Mouse (Mus musculus): ENCODE data around the gene Strn4. TPM values are rescaled to one million over a fixed set of nuclear protein-coding genes. Genes with fewer than 3 reads are reported as not detected.

Strn4 gene
- total RNA-seq, 2 experiments from 2014 or later: 87.0 to 99.9 TPM

DNA sequence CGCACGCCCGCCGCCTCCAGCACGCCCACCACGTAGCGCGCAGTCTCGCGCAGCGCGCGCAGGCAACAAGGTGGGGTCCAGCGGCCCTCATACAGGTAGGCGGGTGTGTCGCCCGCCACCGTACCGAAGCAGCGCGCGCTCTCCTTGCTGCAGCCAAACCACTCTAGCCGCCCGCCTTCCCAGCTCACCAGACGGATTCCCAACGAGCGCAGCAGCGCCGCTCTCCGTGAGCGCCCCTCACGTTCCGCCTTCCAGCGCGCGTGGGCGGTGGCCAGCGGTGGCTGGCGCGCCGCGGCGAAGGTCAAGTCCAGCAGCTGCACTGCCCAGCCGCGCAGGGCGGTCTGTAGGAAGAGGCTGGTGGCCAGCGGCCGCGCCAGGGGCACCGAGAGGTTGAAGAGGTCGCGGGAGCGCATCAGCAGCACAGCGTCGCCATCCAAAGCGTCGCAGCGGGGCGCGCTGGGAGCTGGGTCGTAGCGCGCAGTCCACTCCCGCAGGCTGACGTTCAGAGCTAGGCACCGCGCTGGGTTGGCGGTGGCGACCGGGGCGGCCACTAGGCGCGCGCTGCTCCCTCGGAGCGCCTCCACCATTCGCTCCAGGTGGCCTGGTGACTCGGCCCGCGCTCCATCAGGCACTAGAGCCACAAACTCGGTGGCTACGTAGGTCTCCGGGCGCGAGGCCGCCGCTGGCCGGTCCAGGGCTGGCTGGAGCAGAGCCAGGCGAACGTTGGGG, 4.6 kb upstream of the Strn4 start:
- DNase-seq: peak; percentile 44

DNA sequence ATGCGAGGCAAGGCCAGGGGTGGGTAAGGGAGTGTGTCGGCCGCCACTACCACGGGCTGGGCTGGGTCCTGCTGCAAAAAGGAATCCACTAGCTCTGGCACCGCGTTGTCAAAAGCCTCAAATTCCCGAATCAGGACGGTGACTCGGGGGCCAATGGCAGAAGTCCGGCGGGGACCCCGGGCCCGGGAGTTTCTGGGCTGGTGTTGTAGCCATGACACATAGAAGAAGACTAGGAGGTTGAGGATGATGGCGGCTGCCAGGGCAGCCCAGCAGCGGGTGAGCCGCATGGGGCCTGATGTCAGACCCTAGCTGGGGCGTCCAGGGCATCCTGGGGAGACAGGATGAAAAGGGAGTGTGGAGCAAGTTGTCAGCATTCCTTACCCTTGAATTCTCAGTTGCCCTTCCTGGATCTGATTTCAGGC, 4.0 kb upstream of the Strn4 start:
- no peak for DNase-seq

DNA sequence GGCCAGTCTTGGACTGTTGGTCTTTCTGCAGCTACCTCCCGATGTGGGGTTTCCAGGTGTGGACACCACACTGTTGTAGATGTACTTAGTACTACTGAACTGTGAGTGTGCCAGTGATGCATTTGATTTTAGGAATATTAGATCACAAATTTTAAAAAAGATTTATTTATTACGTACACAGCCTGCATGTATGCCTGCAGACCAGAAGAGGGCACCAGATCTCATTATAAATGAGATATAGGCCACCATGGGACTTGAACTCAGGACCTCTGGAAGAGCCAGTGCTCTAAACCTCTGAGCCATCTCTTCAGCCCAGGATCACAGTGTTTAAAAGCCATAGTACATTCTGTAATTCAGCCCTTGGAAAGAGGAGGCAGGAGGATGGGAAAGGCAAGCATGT, 3.2 kb upstream of the Strn4 start:
- no peak for DNase-seq

DNA sequence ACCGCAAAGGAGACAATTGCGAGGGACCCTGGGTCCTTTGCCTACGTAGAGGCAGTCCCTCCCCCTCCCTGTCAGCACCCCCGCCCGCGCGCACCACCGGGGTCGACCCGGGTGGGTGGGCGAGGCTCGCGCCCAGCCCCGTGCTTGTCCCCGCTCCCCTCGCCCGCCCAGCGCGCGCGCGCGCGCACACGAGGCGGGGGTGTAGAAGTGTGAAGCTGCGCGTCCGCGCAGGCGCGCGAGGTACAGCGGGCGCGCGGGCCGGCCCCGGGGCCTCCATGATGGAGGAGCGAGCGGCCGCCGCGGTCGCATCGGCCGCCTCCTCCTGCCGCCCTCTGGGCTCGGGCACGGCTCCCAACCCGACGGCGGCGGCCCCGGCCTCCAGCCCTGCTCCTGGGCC, 387 bp downstream of the Strn4 start:
- DNase-seq: peak; percentile 81

DNA sequence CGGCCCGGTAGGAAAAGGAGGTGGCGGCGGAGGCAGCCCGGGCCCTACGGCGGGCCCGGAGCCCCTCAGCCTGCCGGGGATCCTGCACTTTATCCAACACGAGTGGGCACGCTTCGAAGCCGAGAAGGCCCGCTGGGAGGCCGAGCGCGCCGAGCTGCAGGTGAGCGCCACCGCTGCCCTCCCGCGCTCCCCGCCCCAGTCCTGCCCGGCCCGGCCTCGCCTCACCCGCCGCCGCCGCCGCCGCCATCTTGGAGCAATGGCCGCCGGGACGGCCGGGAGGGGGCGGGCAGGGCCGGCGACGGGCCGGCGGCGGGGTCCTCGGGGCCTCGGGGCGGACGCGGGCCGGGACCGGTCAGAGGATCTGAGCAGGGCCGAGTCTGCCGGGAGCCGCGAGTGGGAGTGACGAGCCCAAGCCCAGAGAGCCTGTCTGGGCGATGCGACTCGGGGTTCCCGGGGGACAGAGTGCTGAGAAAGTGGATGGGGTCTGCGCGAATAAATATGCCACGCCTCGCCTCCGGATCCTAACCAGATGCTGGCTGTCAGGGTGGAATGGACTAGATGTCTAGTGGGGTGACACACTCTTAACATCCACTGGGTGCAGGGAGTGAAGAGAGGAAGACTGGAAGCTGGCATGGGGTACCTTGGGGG, 910 bp downstream of the Strn4 start, which contains the start of gene Fkrp:
TSS of gene Fkrp (minus strand) at position 258 of the 648 bp plus-strand sequence.
- peak; percentile 68 for DNase-seq

DNA sequence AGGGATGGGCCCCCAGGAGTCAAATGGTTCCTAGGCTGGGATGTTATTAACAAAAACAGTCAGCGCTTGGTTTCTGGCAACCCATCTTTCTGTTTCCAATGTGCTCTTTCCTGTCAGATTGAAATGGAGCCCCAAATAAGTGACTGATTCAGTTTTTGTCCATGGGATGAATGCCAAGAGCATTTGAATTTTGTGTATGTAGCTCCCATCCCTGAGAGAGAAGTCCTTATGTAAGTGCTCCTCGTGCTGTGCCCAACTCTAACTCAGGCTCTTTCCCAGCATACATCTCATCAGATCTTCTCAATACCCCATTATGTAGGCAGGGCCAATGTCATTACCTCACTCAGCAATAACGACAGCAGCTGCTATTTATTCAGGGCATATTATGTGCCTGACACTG, 2.0 kb downstream of the Strn4 start:
- DNase-seq: no peak

DNA sequence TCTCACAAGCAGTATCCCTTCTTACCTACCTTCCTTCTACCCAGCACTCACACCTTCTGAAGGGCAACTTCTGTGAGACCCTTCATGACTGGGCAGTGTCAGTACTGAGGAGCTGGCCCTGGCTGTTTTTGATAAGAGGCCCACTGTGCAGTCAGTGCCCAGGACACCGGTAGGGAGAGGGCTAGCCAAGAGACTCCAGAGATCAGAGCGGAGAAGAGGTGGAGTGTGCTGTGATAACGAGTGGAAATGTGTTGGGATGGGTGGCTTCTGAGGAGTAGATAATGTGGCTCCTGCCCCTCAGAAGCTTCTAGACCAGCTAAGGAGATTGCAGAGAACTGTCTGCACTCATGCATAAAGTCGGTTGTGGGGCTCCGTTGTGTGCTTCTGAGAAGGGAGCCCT, 4.1 kb downstream of the Strn4 start:
- no peak for DNase-seq

DNA sequence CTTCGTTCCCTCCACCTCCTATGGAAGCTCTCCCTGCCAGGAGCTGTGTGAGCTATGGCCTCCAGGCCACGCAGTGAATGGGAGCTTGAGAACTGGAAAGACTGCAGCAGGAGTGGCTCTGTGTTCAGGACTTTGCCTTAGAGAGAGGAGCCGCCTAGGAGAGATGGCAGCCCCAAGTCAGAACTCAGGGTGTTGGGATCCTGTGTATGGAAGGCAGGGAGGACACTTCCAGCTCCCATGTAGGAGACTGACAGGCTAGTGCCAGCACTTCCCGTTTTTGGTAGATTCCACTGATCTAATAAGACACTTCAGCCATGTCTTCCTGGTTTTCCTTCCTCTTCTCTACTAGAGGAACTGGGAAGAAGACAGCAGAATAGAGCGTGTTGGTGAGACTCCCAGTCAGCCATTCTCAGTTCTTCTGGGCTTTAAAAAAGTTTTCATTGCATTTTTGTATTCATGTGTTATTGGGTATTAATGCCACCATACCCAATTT, 4.6 kb downstream of the Strn4 start:
- DNase-seq: no peak

DNA sequence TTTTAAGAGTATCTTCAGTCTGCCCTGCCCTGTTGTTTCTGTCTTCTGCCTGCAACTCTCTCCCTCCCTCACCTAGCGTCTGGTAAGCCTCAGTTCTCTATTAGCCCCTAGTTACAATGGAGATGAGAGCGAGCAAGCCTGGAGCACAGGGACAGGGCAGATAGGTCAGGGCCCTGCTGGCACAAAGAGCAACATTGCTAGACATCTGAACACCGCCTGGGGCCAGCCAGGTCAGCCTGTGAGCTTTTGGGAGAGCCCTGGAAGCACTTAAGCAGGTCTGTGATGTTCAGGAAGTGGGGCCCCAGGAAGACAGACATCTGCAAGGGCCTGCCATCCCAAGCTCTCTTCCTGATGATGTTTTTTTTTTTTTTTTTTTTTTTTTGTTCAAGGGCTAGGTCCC, 5.4 kb downstream of the Strn4 start:
- DNase-seq: no peak

DNA sequence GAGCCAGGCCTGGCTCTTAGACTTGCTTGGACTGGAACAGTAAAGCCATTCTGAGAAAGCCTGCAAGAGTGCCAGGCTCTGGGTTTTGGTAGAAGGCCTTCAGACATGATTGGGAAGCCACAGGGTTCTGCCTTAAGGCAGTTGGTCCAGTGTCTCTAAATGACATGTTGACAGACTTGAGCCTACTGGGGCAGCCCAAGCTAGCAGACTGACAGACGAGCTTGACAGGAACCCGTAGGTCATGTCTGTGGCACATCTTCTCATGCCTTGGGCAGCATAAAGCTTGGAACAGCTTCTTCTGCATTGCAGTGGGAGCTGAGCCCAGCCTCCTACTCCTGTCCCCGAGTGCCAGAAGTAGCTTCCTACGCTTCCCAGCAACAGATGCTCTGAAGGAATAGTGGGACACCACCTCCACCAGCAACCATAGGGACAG, 6.0 kb downstream of the Strn4 start:
- no peak for DNase-seq

DNA sequence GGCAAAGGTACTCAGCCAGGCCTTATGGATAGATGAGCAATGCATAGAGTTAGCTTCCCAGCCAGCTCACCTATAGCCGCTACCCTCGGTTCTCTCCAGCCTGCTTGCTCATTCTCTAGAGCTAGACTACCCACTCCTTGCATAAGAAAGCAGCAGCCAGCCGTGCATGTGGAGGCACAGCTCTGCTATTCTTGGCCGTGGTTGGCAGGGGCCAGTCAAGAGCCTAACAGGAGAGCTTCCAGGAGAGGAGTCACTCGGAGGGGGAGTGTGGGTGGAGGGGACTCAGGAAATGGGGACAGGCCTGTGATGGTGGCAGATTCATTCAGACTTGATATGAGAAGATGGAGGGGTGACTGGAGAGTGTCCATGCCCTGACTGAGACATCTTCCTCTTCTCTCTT, 8.0 kb downstream of the Strn4 start:
- peak; percentile 57 for DNase-seq

DNA sequence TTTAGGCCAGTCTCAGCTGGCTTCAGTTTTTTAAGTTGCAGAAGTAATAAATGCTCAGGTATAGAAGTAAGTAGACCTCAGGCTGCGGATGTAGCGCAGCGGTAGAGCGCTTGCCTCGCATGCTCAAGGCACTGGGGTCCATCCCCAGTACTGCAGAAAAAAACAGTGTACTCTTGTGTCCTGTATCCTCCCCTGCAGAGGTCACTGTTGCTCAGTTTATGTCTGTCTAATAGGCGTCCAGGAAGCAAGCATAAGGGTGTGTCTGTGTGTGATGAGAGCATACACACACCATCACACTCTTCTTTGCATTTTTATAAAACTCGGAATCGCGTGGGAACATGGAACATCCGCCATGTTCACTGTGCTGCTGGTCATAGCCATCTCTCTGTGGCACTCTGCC, 10.1 kb downstream of the Strn4 start:
- peak; percentile 51 for DNase-seq

DNA sequence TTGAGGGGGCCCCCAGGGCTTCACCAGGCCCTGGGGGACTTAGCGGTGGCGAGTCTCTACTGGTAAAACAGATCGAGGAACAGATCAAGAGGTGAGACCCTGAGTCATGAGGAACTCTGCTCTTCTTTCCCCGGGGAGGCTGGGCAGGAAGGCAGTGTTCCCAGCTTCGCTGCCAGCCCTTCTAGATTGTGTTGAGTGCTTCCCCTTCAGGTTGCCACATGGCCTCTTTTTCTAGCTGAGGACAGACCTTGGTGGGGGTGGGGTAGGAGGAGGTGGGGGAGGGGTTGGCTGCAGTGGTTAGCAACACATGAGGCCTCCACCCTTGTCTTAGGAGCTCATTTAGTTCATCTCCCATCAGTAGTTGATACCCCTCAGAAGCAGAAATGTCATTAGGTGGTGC, 10.9 kb downstream of the Strn4 start:
- DNase-seq: no peak

DNA sequence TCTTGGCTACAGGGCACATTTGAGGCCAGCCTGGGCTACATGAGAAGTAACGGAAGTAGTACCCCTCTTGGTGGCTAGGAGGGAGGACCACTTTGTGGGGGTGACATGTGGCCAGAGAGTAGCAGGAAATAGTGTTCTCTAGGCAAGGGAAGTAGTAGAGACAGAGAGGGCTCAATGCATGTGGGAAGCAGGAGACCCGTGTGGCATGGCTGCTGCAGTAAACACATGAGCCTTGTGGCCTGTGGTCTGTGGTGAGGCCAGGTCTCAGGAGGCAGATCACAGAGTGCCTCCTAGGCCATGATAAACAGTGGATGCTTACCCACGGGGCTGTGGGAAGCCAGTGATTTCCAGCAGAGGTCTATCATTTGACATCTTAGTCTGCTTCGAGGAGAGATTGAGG, 11.6 kb downstream of the Strn4 start:
- no peak for DNase-seq

DNA sequence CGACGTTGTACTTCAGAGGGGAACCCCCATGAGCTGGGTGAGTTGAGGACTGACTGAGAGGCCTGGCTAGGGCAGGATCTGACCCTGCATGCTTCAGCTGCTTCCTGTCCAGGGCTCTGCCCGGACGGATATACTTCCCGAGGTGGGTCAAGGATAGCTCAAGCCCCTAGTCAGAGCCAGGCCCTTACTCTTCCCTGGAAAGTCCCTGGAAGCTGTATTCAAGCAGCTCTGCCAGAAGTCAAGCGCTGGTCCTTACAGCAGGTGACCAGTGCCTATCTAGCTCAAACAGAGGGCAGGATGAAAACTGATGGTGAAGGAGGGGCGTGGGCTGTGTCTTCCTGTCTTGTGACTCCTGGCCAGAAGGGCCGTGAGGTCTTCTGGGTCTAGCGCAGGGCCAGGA, 14.8 kb downstream of the Strn4 start:
- no peak for DNase-seq

DNA sequence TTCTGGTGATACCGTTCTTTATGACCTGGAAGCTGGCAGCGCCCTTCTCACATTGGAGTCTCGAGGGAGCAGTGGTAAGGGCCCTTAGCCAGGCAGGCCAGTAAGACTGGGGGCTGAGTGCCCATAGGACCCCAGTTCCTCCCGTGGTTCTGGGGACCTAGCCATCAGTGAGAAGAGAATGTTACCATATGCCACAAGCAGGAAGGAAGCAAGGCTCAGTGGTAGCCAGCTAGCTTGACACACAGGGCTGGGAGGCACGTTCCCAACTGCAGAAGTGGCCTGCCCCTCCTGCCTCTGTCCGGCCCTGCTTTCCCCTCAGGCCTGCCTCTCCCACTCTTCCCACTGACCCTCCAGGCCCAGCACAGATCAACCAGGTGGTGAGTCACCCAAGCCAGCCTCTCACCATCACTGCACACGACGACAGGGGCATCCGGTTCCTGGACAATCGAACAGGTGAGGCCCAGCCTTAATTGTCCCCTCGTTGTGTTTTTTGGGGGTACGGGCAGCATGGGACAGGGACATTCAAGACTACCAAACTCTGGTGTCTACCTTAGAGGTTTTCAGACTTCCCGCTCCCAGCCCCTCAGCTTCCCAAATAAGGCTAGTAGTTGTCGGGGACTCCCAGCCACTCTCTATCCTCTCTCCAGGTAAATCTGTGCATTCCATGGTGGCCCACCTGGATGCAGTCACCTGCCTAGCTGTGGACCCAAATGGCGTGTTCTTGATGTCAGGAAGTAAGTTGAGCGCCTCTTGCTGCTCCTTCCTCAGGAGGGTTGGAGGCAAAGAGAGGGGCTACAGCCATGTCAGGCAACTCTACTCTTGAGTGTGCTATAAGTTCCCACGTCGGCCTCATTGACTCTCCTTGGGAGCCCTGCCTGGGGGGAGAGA, 22.5 kb downstream of the Strn4 start:
- no peak for DNase-seq

DNA sequence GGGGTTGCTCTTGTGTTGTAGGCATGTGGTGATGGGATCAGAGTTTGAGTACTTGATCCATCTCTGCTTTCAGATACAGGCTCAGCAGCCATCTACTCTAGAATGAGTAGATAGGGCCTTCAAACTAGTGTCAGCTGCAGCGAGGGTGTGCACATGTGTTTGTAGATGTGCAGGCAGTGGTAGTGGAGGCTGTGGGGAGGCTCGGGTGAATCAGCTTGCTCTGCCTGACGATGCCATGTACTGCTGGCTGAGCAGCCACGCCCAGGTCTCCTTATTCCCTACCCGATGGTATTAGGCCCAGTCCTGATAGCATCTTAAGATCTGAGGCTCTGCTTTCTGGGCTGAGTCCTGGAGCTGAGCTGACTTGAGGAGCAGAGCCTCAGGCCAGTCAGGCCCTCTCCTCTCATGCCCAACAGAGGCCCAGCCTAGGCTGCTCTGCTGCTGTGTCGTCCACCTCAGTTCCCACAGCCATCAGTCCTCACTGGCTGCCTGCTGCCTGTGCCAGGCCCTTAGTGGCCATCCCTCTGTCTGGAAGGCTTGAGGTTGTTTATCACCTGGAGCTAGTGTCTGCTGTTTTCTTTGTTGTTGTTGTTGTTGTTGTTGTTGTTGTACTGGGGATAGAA, 23.2 kb downstream of the Strn4 start:
- no peak for DNase-seq

DNA sequence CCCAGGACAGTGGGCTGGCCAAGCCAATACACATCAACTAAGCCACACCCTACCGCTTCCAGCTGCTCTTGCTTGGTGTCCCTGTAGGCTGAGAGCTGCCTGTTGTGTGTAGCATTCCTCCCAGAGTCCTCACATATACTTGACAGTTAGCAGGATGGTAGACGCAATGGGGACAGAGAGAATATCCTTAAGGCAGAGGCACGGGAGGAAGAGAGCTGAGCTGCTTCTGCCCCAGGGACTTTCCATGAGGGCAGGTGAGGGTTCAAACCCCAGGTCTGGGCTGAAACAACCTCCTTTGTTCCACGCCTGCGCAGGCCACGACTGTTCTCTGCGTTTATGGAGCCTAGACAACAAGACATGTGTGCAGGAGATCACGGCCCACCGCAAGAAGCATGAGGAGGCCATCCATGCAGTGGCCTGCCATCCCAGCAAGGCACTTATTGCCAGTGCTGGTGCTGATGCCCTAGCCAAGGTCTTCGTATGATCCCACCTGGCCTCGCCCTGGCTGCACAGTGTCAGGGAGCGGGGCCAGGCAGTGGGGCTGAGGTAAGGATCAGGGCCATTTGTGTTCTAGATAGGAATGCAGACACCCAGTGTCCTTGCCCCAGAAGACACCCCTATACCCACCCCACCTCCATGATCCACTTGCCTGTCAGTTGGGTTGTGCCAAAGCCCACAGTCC, 23.9 kb downstream of the Strn4 start:
- no peak for DNase-seq

DNA sequence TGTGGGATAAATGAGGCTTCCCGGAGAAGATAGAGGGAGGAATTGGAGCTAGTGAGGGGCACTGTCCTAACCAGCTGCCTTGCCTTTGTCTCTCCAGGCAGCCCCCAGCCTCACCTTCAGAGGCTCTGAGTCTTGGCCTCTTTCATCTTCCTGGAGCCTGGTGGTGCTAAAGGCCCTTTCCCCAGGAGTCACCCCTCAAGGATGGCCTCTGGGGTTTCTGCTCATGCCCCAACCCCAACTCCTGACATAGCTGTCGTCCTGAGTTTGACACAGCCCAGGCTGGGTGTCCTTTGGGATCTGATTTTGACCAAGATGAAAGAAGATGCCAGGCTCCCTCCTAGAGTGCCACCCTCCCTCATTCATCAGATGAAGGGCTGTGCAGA, 24.4 kb downstream of the Strn4 start:
- no peak for DNase-seq

DNA sequence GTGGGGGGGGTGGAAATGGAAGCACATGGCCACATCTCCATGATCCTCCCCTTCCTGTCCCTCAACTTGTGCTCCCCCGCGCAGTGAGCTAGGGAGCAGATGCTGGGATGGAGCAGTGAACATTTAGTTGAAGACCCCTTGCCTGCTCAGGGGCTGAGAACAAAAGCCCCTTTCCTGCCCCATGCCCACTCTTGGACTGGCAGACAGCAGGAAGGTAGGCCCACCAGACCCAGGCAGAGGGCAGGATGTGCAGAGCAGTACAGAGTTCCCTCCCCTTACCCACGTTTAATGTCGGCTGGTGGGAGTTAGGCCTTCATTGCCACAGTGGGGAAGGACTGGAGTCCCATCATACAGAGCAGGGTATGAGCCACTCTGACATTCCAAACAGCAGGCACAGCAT, 25.4 kb downstream of the Strn4 start:
- no peak for DNase-seq

DNA sequence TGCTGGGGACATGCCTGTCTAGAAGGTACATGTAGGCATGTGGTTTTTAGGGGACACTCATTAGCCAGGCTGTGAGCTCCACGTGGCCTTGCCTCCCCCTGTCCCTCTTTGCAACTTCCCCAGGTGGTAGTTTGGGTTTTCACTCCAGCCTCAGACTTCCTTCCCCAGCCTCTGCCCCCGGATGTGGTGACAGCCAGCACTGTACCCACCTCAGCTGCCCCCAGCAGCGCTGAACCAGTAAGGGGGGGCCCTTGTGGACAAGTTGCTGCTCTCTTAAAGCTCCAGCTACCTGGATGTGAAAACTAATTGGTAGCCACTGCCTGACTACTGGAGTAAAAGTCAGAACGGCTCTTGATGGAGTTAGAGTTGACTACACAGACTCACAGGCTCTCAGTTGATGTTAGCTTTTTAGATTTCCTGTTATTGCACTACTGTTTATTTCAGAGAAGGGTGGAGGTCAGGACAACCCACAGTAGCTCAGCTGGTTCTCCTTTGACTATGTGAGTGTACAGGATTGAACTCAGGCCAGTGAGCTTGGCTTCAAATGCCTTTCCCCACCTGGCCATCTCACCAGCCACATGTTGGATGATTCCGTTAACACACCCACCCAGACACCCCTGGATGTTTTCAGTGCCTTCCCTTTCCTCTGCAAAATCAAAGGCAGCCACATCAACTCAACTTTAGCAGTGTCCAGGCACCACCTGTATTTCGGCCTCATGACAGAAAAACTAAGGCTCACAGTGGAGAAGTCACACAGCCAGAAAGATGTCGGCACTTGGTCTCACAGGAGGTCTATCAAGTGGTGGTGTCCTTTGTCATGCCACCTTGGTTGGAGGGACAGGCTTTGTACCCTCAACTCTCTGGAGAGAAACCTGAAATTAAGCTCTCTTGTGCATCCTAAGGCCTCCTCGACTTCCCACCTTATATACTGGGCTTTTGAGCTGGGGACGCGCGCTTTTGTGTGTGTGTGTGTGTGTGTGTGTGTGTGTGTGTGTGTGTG, 26.2 kb downstream of the Strn4 start:
- no peak for DNase-seq
